Mouse (Mus musculus) central nervous system, embryonic 18 days (tissue): ENCODE data around the gene Rbp4. TPM values are rescaled to one million over a fixed set of nuclear protein-coding genes. Genes with fewer than 3 reads are reported as not detected.

ENCODE experiments used
- polyA plus RNA-seq: library from polyadenylated mRNA; depleted of rRNA; stranded (reverse); fragments of >200 nt; gene quantifications from 2 replicates; pipeline ENCODE4 v1.2.3, GENCODE M21; 2012; rRNA removed

The Rbp4 gene
- 2.3 and 4.4 TPM in 2 replicates for polyA plus RNA-seq

DNA sequence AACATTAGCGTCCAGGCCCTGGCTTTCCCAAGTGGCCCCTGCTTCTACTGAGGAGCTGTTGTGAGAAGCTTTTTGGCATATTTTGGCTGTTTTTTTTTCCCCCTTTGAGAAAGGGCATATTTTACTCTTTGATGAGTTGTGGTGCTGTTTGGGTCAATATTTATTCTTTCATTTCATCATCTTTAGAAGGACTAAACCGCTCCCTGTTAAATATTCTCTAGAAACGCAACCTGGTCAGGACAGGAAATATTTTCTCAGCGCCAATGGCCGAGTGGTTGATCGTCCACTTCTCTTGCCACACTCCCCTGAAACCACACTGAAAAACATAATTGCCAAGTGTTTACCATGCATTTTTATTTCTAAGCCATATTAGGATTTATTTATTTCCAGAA, at the start of gene Rbp4:
Gene Rbp4, minus strand, starts transcription at position 63 of the 392 bp plus-strand sequence.

DNA sequence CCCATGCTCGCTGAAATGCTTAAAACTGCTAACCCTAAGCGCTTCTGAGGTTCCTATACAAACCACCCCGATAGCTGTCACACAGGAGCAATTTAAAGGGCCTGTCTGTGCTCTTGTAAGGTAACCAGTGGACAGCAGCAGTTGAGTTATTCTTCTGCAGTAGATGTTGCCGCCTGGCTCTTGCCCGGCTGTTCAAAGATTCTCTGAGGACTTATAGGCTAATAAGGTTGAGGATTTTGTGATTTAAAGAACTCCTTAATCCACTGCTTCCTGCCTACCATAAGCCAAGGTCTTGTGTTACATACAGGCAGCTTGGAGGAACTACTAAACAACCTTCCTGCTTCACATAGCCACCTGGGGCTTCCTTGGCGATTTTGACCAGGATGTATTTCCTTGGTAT, 7.4 kb upstream of the Rbp4 start, which contains the start of gene Pde6c:
Gene Pde6c, plus strand, starts transcription at position 301 of the 400 bp plus-strand sequence.

DNA sequence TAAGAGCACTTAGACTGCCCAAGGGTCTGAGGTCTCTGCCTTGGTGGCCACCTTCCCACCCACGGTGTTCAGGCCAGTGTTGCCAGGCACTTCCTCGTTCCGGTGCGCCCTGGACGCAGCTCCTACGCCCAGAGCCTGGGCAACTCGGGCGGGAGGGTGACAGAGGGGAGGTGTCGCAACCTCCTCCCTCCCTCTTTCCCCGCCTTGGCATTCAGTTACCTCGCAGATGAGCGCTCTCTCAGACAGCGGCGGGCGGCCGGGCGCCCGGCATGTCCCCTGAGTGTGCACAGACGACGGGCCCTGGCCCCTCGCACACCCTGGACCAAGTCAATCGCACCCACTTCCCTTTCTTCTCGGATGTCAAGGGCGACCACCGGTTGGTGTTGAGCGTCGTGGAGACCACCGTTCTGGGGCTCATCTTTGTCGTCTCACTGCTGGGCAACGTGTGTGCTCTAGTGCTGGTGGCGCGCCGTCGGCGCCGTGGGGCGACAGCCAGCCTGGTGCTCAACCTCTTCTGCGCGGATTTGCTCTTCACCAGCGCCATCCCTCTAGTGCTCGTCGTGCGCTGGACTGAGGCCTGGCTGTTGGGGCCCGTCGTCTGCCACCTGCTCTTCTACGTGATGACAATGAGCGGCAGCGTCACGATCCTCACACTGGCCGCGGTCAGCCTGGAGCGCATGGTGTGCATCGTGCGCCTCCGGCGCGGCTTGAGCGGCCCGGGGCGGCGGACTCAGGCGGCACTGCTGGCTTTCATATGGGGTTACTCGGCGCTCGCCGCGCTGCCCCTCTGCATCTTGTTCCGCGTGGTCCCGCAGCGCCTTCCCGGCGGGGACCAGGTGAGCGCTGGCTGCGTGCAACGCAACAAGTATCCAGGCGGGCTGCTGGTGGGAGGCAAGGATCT, 28.0 kb downstream of the Rbp4 start, which contains the start of gene Ffar4:
Gene Ffar4, plus strand, starts transcription at position 214 of the 901 bp plus-strand sequence.

Other genes starting within 250 kb of the Rbp4 start
- gene Myof, start 81.7 kb downstream of the Rbp4 start, polyA plus RNA-seq, result 5.8 and 7.2 TPM in 2 replicates
- 5.0 and 5.5 TPM in 2 replicates for gene Cep55, start 70.3 kb downstream of the Rbp4 start, polyA plus RNA-seq
- 0.26 and 0.31 TPM in 2 replicates for gene Ffar4, start 28.2 kb downstream of the Rbp4 start, polyA plus RNA-seq
- gene Pde6c, start 7.5 kb upstream of the Rbp4 start, polyA plus RNA-seq, result 0.05 and 0.16 TPM in 2 replicates
- 32.6 and 33.7 TPM in 2 replicates for gene Fra10ac1, start 98.9 kb upstream of the Rbp4 start, polyA plus RNA-seq
- gene Lgi1, start 139.3 kb upstream of the Rbp4 start, polyA plus RNA-seq, result 23.5 and 25.4 TPM in 2 replicates